Mouse (Mus musculus) gastrocnemius, postnatal 14 days (tissue): Measurements from ENCODE around the gene Grk6. TPM values are rescaled to one million over a fixed set of nuclear protein-coding genes. Genes with fewer than 3 reads are reported as not detected.
"Not testable (repeated sequence)": the region's sequence is repeated elsewhere in the genome, so short reads cannot be mapped to it uniquely, and the experiment has no call there.

Experiments
- DNase-seq: peaks from one replicate; pipeline ENCODE4 v3.0.0; 2021; ENCODE audit warnings: mixed read lengths
- intact Hi-C: fragments of 180-260 bp; cut with DNase I; formaldehyde crosslinking; loops from one replicate; pipeline ENCODE4 v1.15.1; 2025; ENCODE audit warnings: low total_unique reads
- total RNA-seq, 2 experiments: library from RNA; stranded (reverse); gene quantifications; 2 replicates each; pipeline ENCODE4 v1.2.3; 2021

Grk6 gene
- total RNA-seq, 2 experiments from 2014 or later, result 12.1 to 12.6 TPM

GRCm38 (mm10) chr13:55420018-55420932 is 24.6 kb upstream of the Grk6 start:
- intact Hi-C loops, result loop anchor here (2.0 to 5.0 kb wide), 2 partner anchors 49 to 97 kb away; no protein-coding TSS in a partner anchor
- DNase-seq, result no peak

- peak; percentile 76 for DNase-seq
- intact Hi-C loops, result loop anchor here (2.0 to 5.0 kb wide), 2 partner anchors 48 to 96 kb away; no protein-coding TSS in a partner anchor
Measured at GRCm38 (mm10) chr13:55420933-55421800, 23.7 kb upstream of the Grk6 start.

GRCm38 (mm10) chr13:55426613-55427012 is 18.3 kb upstream of the Grk6 start, which contains the start of gene F12:
Gene F12 (minus strand): TSS chr13:55426793.
- no peak for DNase-seq
- intact Hi-C loops, result no loop called here

GRCm38 (mm10) chr13:55429226-55429888 is 15.5 kb upstream of the Grk6 start:
- DNase-seq, result peak; percentile 77
- intact Hi-C loops, result no loop called here

GRCm38 (mm10) chr13:55430566-55430965 is 14.3 kb upstream of the Grk6 start:
- intact Hi-C loops, result no loop called here

GRCm38 (mm10) chr13:55431889-55432685 is 12.8 kb upstream of the Grk6 start:
- no peak for DNase-seq
- intact Hi-C loops, result no loop called here

More at GRCm38 (mm10) chr13:55430566-55430965, 14.3 kb upstream of the Grk6 start:
- peak; percentile 20 for DNase-seq

GRCm38 (mm10) chr13:55437111-55437629 is 7.7 kb upstream of the Grk6 start:
- DNase-seq, intact Hi-C loops: not testable (repeated sequence)

- intact Hi-C loops, result no loop called here
- DNase-seq, result no peak
Measured at GRCm38 (mm10) chr13:55443799-55444285, 1.0 kb upstream of the Grk6 start.

GRCm38 (mm10) chr13:55444286-55444936 is 461 bp upstream of the Grk6 start:
- intact Hi-C loops, result no loop called here
- peak; percentile 87 for DNase-seq

GRCm38 (mm10) chr13:55445361-55446091 is 654 bp downstream of the Grk6 start:
- intact Hi-C loops, result no loop called here
- peak; percentile 48 for DNase-seq

GRCm38 (mm10) chr13:55446483-55447105 is 1.7 kb downstream of the Grk6 start:
- DNase-seq, result peak; percentile 5
- intact Hi-C loops, result no loop called here

- intact Hi-C loops, result no loop called here
- peak; percentile 6 for DNase-seq
Measured at GRCm38 (mm10) chr13:55447543-55447943, 2.7 kb downstream of the Grk6 start.

GRCm38 (mm10) chr13:55448131-55448530 is 3.3 kb downstream of the Grk6 start:
- intact Hi-C loops, result no loop called here

GRCm38 (mm10) chr13:55449205-55449604 is 4.3 kb downstream of the Grk6 start:
- intact Hi-C loops, result no loop called here

More at GRCm38 (mm10) chr13:55448131-55448530, 3.3 kb downstream of the Grk6 start:
- no peak for DNase-seq

GRCm38 (mm10) chr13:55449679-55450441 is 5.0 kb downstream of the Grk6 start:
- peak; percentile 11 for DNase-seq
- intact Hi-C loops, result no loop called here

More at GRCm38 (mm10) chr13:55449205-55449604, 4.3 kb downstream of the Grk6 start:
- peak; percentile 4 for DNase-seq

- peak; percentile 86 for DNase-seq
- intact Hi-C loops, result no loop called here
Measured at GRCm38 (mm10) chr13:55450511-55450980, 5.7 kb downstream of the Grk6 start.
